In genomic region chr6:143103981-143104680, GRCm38 (mm10) we compare ENCODE assay signal across 18 mouse cellular contexts. TPM values are rescaled to one million over a fixed set of nuclear protein-coding genes. Genes with fewer than 3 reads are reported as not detected.
DNase-seq lines count a peak whose midpoint lies in the region; ATAC-seq and TF ChIP-seq lines count a peak whose summit lies in the region.
"Had no signal": no experiment of that assay in that cellular context is flagged by ENCODE, and none has a peak within 500 bp of the region (broad histone marks: within the 10 kb centered on the region; RNA-seq: fewer than 3 reads in every experiment).

No protein-coding gene starts in this region.

- no peaks in the 10 kb centered on the region for H3K79me2 ChIP-seq in CH12.LX (replicated peaks; ENCODE audit: control insufficient read depth, extremely low read depth, insufficient read depth, poor library complexity, severe bottlenecking)

- WGBS in embryonic facial prominence, embryonic 14.5 days = 68% methylated on average over 7 of the region's 7 CpGs
- WGBS in embryonic facial prominence, embryonic 10.5 days = 75% methylated on average over 7 of the region's 7 CpGs
- WGBS in lung, embryonic 14.5 days = 63% methylated on average over 7 of the region's 7 CpGs

- H3K4me3 ChIP-seq in embryonic facial prominence, embryonic 14.5 days (ENCODE audit: low read depth, low read length) = no peak overlapping the region
- no peak overlapping the region for H3K4me3 ChIP-seq in embryonic facial prominence, embryonic 10.5 days
- no peak overlapping the region for H3K4me3 ChIP-seq in lung, embryonic 14.5 days (ENCODE audit: low read depth, low read length)
- H3K4me3 ChIP-seq in CH12.LX (replicated peaks in 1 of 3; ENCODE audit: low read depth in 2 of 3, low read length in 2 of 3, poor library complexity in 1 of 3) = no peak overlapping the region
- H3K4me3 ChIP-seq: forebrain, embryonic 13.5 days; heart, embryonic 13.5 days; hindbrain, embryonic 15.5 days; kidney, embryonic 15.5 days; limb, embryonic 10.5 days; lung, embryonic 15.5 days; midbrain, embryonic 10.5 days; neural tube, embryonic 12.5 days had no signal

- no peaks in the 10 kb centered on the region for H3K27me3 ChIP-seq in embryonic facial prominence, embryonic 14.5 days (replicated peaks; ENCODE audit: control insufficient read depth, insufficient read depth, low read length)
- H3K27me3 ChIP-seq in embryonic facial prominence, embryonic 10.5 days (replicated peaks; ENCODE audit: low read depth, poor library complexity, severe bottlenecking) = no peaks in the 10 kb centered on the region
- H3K27me3 ChIP-seq in lung, embryonic 14.5 days (ENCODE audit: insufficient read depth, low read length) = no peaks in the 10 kb centered on the region
- H3K27me3 ChIP-seq in CH12.LX (replicated peaks) = no peaks in the 10 kb centered on the region
- H3K27me3 ChIP-seq: heart, embryonic 13.5 days; hindbrain, embryonic 15.5 days; kidney, embryonic 15.5 days; lung, embryonic 15.5 days; neural tube, embryonic 12.5 days had no signal

- TF ChIP-seq EP300 in CH12.LX (IDR thresholded peaks at IDR 0.05; ENCODE audit: low read length) = no peak

- peak; percentile 19 for TF ChIP-seq CTCF in lung, embryonic 14.5 days (IDR thresholded peaks at IDR 0.05; ENCODE audit: low read depth)
- peak in 1 of 2 experiments; percentile 43; a peak in 2 of 4 replicates for TF ChIP-seq CTCF in CH12.LX (conservative IDR thresholded peaks at IDR 0.05 in 1 of 2, IDR thresholded peaks at IDR 0.05 in 1 of 2; ENCODE audit: low read depth in 2 of 2, low read length in 2 of 2)

- DNase-seq in embryonic facial prominence, embryonic 14.5 days (ENCODE audit: low spot score) = peak; percentile 45
- DNase-seq in embryonic facial prominence, embryonic 10.5 days (ENCODE audit: low spot score) = no peak
- peak; percentile 17 for DNase-seq in lung, embryonic 14.5 days
- DNase-seq in lung, postnatal 36 days = no peak
- DNase-seq in CH12.LX (ENCODE audit: extremely low read depth) (peak; percentile 21), MN1 (ENCODE audit: low spot score) (no peak)
- DNase-seq in c-Kit-positive CD71-positive TER-119-positive erythroid progenitor cells, embryonic 14.5 days (ENCODE audit: low spot score) = peak; percentile 31
- DNase-seq in left cerebral cortex, adult 9 months (ENCODE audit: low spot score in 2 of 2) = no peak
- DNase-seq: cerebellum, adult 9-10 months; gastrocnemius, postnatal 10 days had no signal

- no peaks in the 10 kb centered on the region for H3K4me1 ChIP-seq in embryonic facial prominence, embryonic 14.5 days (ENCODE audit: control insufficient read depth, insufficient read depth, low read length)
- H3K4me1 ChIP-seq in embryonic facial prominence, embryonic 10.5 days = peaks cover 11% of the 10 kb centered on the region
- H3K4me1 ChIP-seq in lung, embryonic 14.5 days (ENCODE audit: insufficient read depth) = no peaks in the 10 kb centered on the region
- peaks cover 0 to 15% of the 10 kb centered on the region in 2 experiments; a peak in 2 of 4 replicates for H3K4me1 ChIP-seq in CH12.LX (ENCODE audit: control insufficient read depth in 1 of 2, insufficient read depth in 2 of 2)
- H3K4me1 ChIP-seq: hindbrain, embryonic 15.5 days; neural tube, embryonic 12.5 days had no signal

- H3K4me2 ChIP-seq in embryonic facial prominence, embryonic 14.5 days (ENCODE audit: low read depth, low read length) = no peak overlapping the region
- no peak overlapping the region for H3K4me2 ChIP-seq in lung, embryonic 14.5 days
- H3K4me2 ChIP-seq in CH12.LX (ENCODE audit: insufficient read depth, low read depth, poor library complexity, severe bottlenecking) = no peak overlapping the region
- H3K4me2 ChIP-seq: forebrain, embryonic 13.5 days; heart, embryonic 13.5 days; hindbrain, embryonic 15.5 days; kidney, embryonic 15.5 days; lung, embryonic 15.5 days; neural tube, embryonic 12.5 days had no signal

- H3K9ac ChIP-seq in embryonic facial prominence, embryonic 14.5 days (ENCODE audit: low read depth, low read length) = no peak overlapping the region
- no peak overlapping the region for H3K9ac ChIP-seq in lung, embryonic 14.5 days
- no peak overlapping the region for H3K9ac ChIP-seq in CH12.LX (ENCODE audit: insufficient read depth, low read depth)
- H3K9ac ChIP-seq: forebrain, embryonic 13.5 days; heart, embryonic 13.5 days; hindbrain, embryonic 15.5 days; kidney, embryonic 15.5 days; lung, embryonic 15.5 days; neural tube, embryonic 12.5 days had no signal

- dilution Hi-C loops in CH12.LX (cut with MboI; ENCODE audit: extremely low pct_ligation_motif_present, extremely low pct_unique_long_range_greater_than_20kb, low sequenced_read_pairs) = no loop called here

- ATAC-seq in embryonic facial prominence, embryonic 14.5 days (ENCODE audit: low read depth) = no peak
- no peak for ATAC-seq in lung, embryonic 14.5 days (ENCODE audit: insufficient read depth)
- ATAC-seq: forebrain, embryonic 13.5 days had no signal

- peak; percentile 22; the same call in 1 of the 2 replicates for TF ChIP-seq RAD21 in CH12.LX (IDR thresholded peaks at IDR 0.05; ENCODE audit: low read depth, low read length)

- TF ChIP-seq POLR2A in CH12.LX (IDR thresholded peaks at IDR 0.05; ENCODE audit: low read depth, low read length) = no peak

- H3K27ac ChIP-seq in embryonic facial prominence, embryonic 14.5 days (replicated peaks; ENCODE audit: low read depth, low read length) = no peak overlapping the region
- no peak overlapping the region for H3K27ac ChIP-seq in embryonic facial prominence, embryonic 10.5 days (replicated peaks)
- no peak overlapping the region for H3K27ac ChIP-seq in lung, embryonic 14.5 days (ENCODE audit: low read depth)
- H3K27ac ChIP-seq in CH12.LX (ENCODE audit: insufficient read depth, low read depth) = no peak overlapping the region
- H3K27ac ChIP-seq: forebrain, embryonic 13.5 days; heart, embryonic 13.5 days; hindbrain, embryonic 15.5 days; kidney, embryonic 15.5 days; lung, embryonic 15.5 days; midbrain, embryonic 10.5 days; neural tube, embryonic 12.5 days had no signal

- no peaks in the 10 kb centered on the region for H3K9me3 ChIP-seq in embryonic facial prominence, embryonic 14.5 days (ENCODE audit: control insufficient read depth, low read length)
- no peaks in the 10 kb centered on the region for H3K9me3 ChIP-seq in embryonic facial prominence, embryonic 10.5 days
- H3K9me3 ChIP-seq in lung, embryonic 14.5 days (ENCODE audit: low read depth, low read length) = no peaks in the 10 kb centered on the region
- H3K9me3 ChIP-seq in CH12.LX (replicated peaks; ENCODE audit: low read length) = peaks cover 4% of the 10 kb centered on the region
- H3K9me3 ChIP-seq: hindbrain, embryonic 15.5 days; kidney, embryonic 15.5 days; limb, embryonic 10.5 days; lung, embryonic 15.5 days; midbrain, embryonic 10.5 days; neural tube, embryonic 12.5 days had no signal

- H3K36me3 ChIP-seq in embryonic facial prominence, embryonic 14.5 days (ENCODE audit: control insufficient read depth, insufficient read depth, low read length) = no peaks in the 10 kb centered on the region
- no peaks in the 10 kb centered on the region for H3K36me3 ChIP-seq in embryonic facial prominence, embryonic 10.5 days (replicated peaks)
- no peaks in the 10 kb centered on the region for H3K36me3 ChIP-seq in lung, embryonic 14.5 days (ENCODE audit: insufficient read depth)
- no peaks in the 10 kb centered on the region for H3K36me3 ChIP-seq in CH12.LX (replicated peaks in 1 of 2; ENCODE audit: control insufficient read depth in 1 of 2, insufficient read depth in 1 of 2, low read length in 1 of 2)
- H3K36me3 ChIP-seq: heart, embryonic 13.5 days; hindbrain, embryonic 15.5 days; kidney, embryonic 15.5 days; limb, embryonic 10.5 days; lung, embryonic 15.5 days; midbrain, embryonic 10.5 days; neural tube, embryonic 12.5 days had no signal

- in situ Hi-C loops in CH12.LX (cut with MboI; ENCODE audit: low pct_ligation_motif_present, low pct_unique_long_range_greater_than_20kb, low sequenced_read_pairs) = no loop called here

TF ChIP-seq in CH12.LX, 34 proteins besides CTCF, POLR2A, EP300 and RAD21:
- no peak for TF ChIP-seq MAFK (IDR thresholded peaks at IDR 0.05; ENCODE audit: insufficient replicate concordance, low read length)
- TF ChIP-seq RCOR1 (conservative IDR thresholded peaks at IDR 0.05; ENCODE audit: low read depth, low read length) = no peak
- no peak for TF ChIP-seq KAT2A (IDR thresholded peaks at IDR 0.05; ENCODE audit: insufficient replicate concordance, low read length)
- TF ChIP-seq JUND (conservative IDR thresholded peaks at IDR 0.05; ENCODE audit: low read depth, low read length) = no peak
- TF ChIP-seq CHD2 (IDR thresholded peaks at IDR 0.05; ENCODE audit: low read length) = no peak
- TF ChIP-seq ZMIZ1 (IDR thresholded peaks at IDR 0.05; ENCODE audit: low read depth, low read length) = no peak
- TF ChIP-seq MAZ (IDR thresholded peaks at IDR 0.05; ENCODE audit: low read depth, low read length) = no peak
- TF ChIP-seq SIN3A (IDR thresholded peaks at IDR 0.05; ENCODE audit: low read length) = no peak
- TF ChIP-seq UBTF (IDR thresholded peaks at IDR 0.05; ENCODE audit: low read depth, low read length) = no peak
TF ChIP-seq in CH12.LX: peak in this region for 0.

RNA-seq across cellular contexts. Expression of gene C2cd5, which starts 4.2 kb away (rescaled TPM):
- polyA plus RNA-seq in embryonic facial prominence, embryonic 14.5 days (2014; fragmentation: Nextera tagmentation; extraction: Ambion mirVana) = 19.1 and 22.4 TPM in 2 replicates
- 31.3 and 34.9 TPM in 2 replicates for polyA plus RNA-seq in embryonic facial prominence, embryonic 10.5 days (2016; fragmentation: Nextera tagmentation; extraction: Ambion mirVana)
- polyA plus RNA-seq in lung, embryonic 14.5 days (2014; fragmentation: Nextera tagmentation; extraction: Ambion mirVana) = 25.3 and 26.7 TPM in 2 replicates
- 17.8 and 19.7 TPM in 2 replicates for total RNA-seq in CH12.LX (2012; rRNA removed)
- total RNA-seq in CH12.LX (2014; rRNA removed) = 19.1 and 20.8 TPM in 2 replicates
- 22.3 and 22.9 TPM in 2 replicates for polyA plus RNA-seq in CH12.LX (2012; ENCODE audit: insufficient read length, low read depth)

Comparison
In these comparisons a context has a peak if more than half of its experiments do, and no peak if none do; other contexts are left out.
1. DNase-seq: peak in embryonic facial prominence, embryonic 14.5 days (single experiment), lung, embryonic 14.5 days (single experiment), CH12.LX (single experiment) and c-Kit-positive CD71-positive TER-119-positive erythroid progenitor cells, embryonic 14.5 days (single experiment); none in embryonic facial prominence, embryonic 10.5 days (single experiment), lung, postnatal 36 days (single experiment), MN1 (single experiment) and left cerebral cortex, adult 9 months (0 of 2).